Mouse (Mus musculus) heart, embryonic 15.5 days (tissue): ENCODE results near the gene Kif14. TPM values are rescaled to one million over a fixed set of nuclear protein-coding genes. Genes with fewer than 3 reads are reported as not detected.

Experiments
- ATAC-seq: fragments of 200-750 bp; cut with Nextera tagmentation; replicated peaks from 2 replicates; pipeline ENCODE4 v1.8.0; 2017; ENCODE audit warnings: low read depth, moderate TSS enrichment; ENCODE audit not compliant: insufficient number of reproducible peaks, insufficient read depth, low FRiP score
- H3K27ac ChIP-seq: fragments of 300-500 bp; sonication (generic); 2 replicates; pipeline ENCODE4 v1.5.1; 2015; ENCODE audit warnings: mild to moderate bottlenecking, inconsistent platforms
- H3K27me3 ChIP-seq: fragments of 300-500 bp; sonication (generic); 2 replicates; pipeline ENCODE4 v1.6.1; 2015; ENCODE audit warnings: inconsistent platforms
- H3K36me3 ChIP-seq: fragments of 300-500 bp; sonication (generic); 2 replicates; pipeline ENCODE4 v1.6.1; 2015; ENCODE audit warnings: mild to moderate bottlenecking, inconsistent platforms
- H3K4me1 ChIP-seq: fragments of 300-500 bp; sonication (generic); replicated peaks from 2 replicates; pipeline ENCODE4 v1.6.1; 2015; ENCODE audit warnings: inconsistent platforms
- H3K4me2 ChIP-seq: fragments of 300-500 bp; sonication (generic); 2 replicates; pipeline ENCODE4 v1.6.1; 2015; ENCODE audit warnings: inconsistent platforms, mild to moderate bottlenecking, moderate library complexity
- H3K4me3 ChIP-seq: fragments of 300-500 bp; sonication (generic); 2 replicates; pipeline ENCODE4 v1.5.1; 2015; ENCODE audit warnings: mild to moderate bottlenecking, inconsistent platforms
- H3K9ac ChIP-seq: fragments of 300-500 bp; sonication (generic); 2 replicates; pipeline ENCODE4 v1.6.1; 2015; ENCODE audit warnings: mild to moderate bottlenecking, inconsistent platforms
- H3K9me3 ChIP-seq: fragments of 300-500 bp; sonication (generic); replicated peaks from 2 replicates; pipeline ENCODE4 v1.6.1; 2016; ENCODE audit warnings: inconsistent platforms
- WGBS: fragments of 180-500 bp; shearing (Covaris S2); methylation state at CpG from one replicate; pipeline ENCODE4 v1.1.7; 2015; ENCODE audit warnings: mixed read lengths; 5-methylcytosine and 5-hydroxymethylcytosine counted together
- polyA plus RNA-seq: library from polyadenylated mRNA; unstranded; fragments of >200 nt; fragmentation: Nextera tagmentation; extraction: Ambion mirVana; gene quantifications from 2 replicates; pipeline ENCODE4 v1.2.1, GENCODE M21; 2015

Gene Kif14
- 2.8 and 4.1 TPM in 2 replicates for polyA plus RNA-seq

DNA sequence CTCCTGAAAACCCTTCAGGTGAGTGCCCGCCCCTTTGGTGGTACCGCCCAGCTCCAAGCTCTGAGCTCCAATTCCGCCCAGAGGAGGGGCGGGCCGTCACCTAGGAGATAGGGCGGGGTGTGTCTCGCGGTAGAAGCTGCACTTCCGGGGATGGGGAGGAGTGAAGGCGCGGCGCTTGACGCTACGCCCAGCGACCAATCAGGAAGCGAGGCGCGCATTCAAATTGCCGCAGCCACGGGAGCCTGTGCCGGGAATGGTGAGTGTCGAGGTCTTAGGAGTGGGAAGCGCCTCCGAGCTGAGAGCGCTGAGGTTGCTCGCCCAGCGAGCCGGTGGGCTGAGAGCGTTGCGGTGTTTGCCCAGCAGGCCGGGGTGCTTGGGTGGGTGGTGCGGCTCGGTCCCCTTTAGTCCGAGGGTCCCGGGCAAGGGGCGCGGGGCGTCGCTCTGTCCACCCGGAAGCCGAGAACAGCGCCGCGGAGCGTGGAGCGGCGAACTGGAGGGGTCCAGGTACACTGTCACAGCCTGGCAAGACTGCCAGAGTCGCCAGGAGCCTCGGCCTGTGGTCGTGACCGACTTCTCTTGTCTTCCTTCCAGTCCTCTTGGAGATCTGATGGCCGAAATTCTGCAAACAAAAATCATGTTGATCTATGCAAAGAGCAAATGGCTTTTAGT lies at the start of gene Kif14:
Kif14 (plus strand) TSS at position 201 of the 669 bp plus-strand sequence.
- WGBS, result under 1% methylated on average over 52 of the region's 52 CpGs
- H3K9ac ChIP-seq, result peak within 1 kb of the TSS; percentile 69
- H3K4me3 ChIP-seq, result peak within 1 kb of the TSS; percentile 84
- no peaks in the 10 kb centered on the region for H3K9me3 ChIP-seq
- H3K4me1 ChIP-seq, result peaks cover 14% of the 10 kb centered on the region
- peak; percentile 100 for ATAC-seq
- H3K27ac ChIP-seq, result peak within 1 kb of the TSS; percentile 47; the same call in 1 of the 2 replicates
- peaks cover 4% of the 10 kb centered on the region; the same call in 1 of the 2 replicates for H3K36me3 ChIP-seq
- H3K4me2 ChIP-seq, result peak within 1 kb of the TSS; percentile 99
- no peaks in the 10 kb centered on the region for H3K27me3 ChIP-seq

DNA sequence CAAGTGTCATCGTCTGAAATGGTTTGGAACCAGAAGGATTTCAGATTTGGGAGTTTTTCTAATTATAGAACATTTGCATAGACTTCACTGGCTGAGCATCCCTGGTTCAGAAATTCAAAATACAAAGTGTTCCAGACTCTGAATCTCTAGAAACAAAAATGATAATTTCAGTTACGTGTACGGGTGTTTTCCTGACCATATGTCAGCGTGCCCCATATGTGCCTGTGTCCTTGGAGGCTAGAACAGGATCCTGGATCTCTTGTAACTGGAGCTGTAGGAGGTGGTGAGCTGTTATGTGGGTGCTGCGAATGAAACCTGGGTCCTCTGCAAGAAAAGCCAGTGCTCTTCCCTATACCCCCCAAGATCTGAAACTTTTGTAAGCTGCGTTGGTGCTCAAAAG lies 47.8 kb upstream of the Kif14 start:
- Histone ChIP-seq H3K27me3 (no peaks in the 10 kb centered on the region), H3K4me2 (no peak overlapping the region), H3K4me3 (no peak overlapping the region), H3K9me3 (no peaks in the 10 kb centered on the region), H3K4me1 (no peaks in the 10 kb centered on the region), H3K9ac (no peak overlapping the region), H3K36me3 (no peaks in the 10 kb centered on the region), H3K27ac (no peak overlapping the region)
- WGBS, result 90% methylated on average over 6 of the region's 6 CpGs
- no peak for ATAC-seq

DNA sequence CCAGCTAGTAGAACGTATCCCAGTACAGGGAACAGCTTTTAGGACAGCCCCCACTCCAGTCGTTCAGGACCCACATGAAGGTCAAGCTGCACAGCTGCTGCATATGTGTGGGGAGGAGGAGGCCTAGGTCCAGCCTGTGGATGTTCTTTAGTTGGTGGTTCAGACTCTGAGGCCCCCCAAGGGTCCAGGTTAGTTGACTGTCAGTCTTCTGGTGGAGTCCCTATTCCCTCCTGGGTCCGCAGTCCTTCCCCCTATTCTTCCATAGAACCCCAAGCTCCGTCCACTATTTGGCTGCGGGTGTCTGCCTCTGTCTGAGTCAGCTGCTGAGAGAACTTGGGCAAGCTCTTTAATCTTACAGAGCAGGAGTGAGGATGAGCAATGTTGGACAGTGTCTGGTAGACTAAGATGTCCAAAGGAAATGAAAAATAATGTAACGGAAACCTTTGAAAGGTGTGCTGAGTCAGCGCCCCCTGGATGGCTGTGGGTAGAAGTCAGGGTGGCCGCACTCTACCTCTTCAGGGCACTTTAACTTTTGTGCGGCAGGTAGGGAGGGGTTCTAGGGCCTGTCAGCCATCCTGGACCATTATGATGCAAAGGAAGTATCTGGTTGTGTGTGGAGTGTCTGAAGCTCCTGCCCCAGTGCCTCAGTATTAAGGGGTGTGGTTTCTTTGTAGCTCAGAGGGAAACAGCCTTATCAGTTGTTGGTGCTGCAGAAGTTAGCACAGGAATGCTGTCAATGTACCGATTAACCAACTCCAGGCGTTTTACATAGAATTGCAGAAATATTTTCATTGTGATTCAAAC lies 38.8 kb upstream of the Kif14 start:
- H3K36me3 ChIP-seq, result peaks cover 5% of the 10 kb centered on the region; the same call in 1 of the 2 replicates
- 67% methylated on average over 11 of the region's 11 CpGs for WGBS
- H3K4me1 ChIP-seq, result no peaks in the 10 kb centered on the region
- no peak for ATAC-seq
- no peak overlapping the region for H3K4me2 ChIP-seq
- no peak overlapping the region for H3K9ac ChIP-seq
- H3K9me3 ChIP-seq, result no peaks in the 10 kb centered on the region
- no peak overlapping the region for H3K4me3 ChIP-seq
- H3K27me3 ChIP-seq, result no peaks in the 10 kb centered on the region
- H3K27ac ChIP-seq, result no peak overlapping the region

DNA sequence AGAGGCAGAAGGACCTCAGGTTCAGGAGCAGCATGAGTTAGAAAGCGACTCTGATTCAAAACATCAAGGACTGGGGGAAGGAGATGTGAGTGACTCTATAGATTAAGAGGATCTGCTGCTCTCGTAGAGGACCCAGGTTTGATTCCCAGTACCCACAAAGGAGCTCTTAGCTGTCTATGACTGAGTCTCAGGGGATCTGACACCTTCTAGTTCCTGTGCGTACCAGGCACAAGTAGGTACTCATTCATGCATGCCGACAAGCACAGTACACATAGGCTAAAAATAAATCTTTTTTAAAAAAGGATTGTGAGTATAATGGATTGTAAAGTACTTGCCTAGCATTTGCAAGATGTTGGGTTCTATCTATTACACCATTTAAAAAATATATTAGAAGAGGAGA lies 37.2 kb upstream of the Kif14 start:
- WGBS, result 68% methylated on average over 4 of the region's 4 CpGs
- Histone ChIP-seq H3K36me3 (peaks cover 10% of the 10 kb centered on the region; the same call in 1 of the 2 replicates), H3K4me3 (no peak overlapping the region), H3K9ac (no peak overlapping the region), H3K4me1 (no peaks in the 10 kb centered on the region), H3K27ac (no peak overlapping the region), H3K4me2 (no peak overlapping the region), H3K27me3 (no peaks in the 10 kb centered on the region), H3K9me3 (no peaks in the 10 kb centered on the region)
- ATAC-seq, result no peak

DNA sequence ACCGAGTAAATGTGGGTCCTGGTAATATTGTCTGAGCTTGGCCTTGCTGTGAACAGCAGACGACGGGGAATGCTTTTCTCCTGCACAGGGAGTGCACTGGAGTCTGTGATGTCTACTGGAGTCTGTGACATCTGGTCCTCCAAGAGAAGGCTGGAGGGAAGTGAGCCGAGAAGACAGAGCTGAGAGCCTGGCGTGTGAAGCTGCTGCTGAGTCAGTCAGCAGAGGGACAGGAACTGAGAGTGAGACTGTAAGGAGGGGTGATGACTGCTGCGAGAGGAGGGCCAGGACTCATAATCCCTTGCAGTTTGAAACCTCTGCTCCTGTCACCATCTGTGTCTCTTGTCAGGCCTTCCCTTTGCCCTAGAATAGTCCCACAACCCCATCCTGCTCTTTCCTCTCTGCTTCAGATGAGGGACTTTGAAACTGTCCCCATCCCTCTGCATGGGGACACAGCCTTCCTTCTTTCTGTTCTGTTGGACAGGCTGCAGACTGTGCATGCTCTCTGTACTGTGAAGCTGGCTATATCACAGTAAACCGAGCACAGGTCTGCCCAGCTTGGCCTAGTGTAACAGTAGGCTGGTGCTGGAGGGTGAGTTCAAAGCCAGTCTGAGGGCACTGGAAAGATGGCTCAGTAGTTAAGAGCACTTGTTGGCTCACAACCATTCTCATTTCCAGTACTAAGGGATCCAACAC lies 35.9 kb upstream of the Kif14 start:
- no peak overlapping the region for H3K27ac ChIP-seq
- no peaks in the 10 kb centered on the region for H3K4me1 ChIP-seq
- H3K9me3 ChIP-seq, result no peaks in the 10 kb centered on the region
- WGBS, result 64% methylated on average over 7 of the region's 7 CpGs
- no peak overlapping the region for H3K4me3 ChIP-seq
- no peak overlapping the region for H3K9ac ChIP-seq
- no peak for ATAC-seq
- H3K27me3 ChIP-seq, result no peaks in the 10 kb centered on the region
- H3K36me3 ChIP-seq, result peaks cover 12% of the 10 kb centered on the region
- H3K4me2 ChIP-seq, result no peak overlapping the region

DNA sequence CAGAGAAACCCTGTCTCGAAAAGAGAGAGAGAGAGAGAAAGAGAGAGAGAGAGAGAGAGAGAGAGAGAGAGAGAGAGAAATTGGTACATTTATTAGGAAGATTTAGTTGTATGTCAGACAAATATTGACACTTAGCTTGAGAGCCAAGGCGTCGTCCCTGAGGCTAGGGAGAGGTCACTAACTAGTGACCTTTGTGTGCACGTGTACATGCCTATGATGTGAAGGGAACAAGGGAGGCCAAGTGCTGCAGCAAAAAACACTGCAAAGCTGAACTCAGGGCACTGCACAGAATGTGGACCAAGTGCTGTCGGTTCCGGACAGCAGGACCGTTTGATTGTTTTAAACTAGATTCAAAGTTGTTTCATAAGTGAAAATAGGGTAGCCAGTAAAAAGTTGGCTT lies 25.4 kb upstream of the Kif14 start:
- Histone ChIP-seq H3K4me3 (no peak overlapping the region), H3K4me1 (no peaks in the 10 kb centered on the region), H3K9ac (no peak overlapping the region), H3K27ac (no peak overlapping the region), H3K27me3 (no peaks in the 10 kb centered on the region), H3K9me3 (no peaks in the 10 kb centered on the region), H3K36me3 (no peaks in the 10 kb centered on the region), H3K4me2 (no peak overlapping the region)
- ATAC-seq, result no peak
- 79% methylated on average over 7 of the region's 7 CpGs for WGBS

DNA sequence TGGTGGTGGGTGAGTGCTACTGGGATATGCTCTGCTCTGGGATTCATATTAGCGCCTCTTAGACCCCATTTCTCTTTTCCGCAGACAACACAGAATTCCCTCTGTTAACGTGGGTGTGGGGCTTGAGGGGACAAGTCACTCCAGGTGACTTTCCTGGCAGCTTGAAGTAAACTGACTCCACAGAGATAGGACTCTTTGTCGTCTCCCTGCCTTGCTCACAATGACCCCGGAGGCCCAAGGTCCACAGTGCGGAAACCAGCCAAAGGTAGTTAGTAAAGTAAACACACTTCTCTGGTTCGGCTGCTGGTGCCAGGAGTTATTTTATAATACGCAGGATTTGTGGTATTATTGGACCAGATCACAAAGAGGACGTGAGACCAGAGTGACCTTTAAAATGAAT lies 23.3 kb upstream of the Kif14 start:
- WGBS, result 68% methylated on average over 9 of the region's 9 CpGs
- Histone ChIP-seq H3K27me3 (no peaks in the 10 kb centered on the region), H3K9ac (no peak overlapping the region), H3K4me1 (no peaks in the 10 kb centered on the region), H3K27ac (no peak overlapping the region), H3K9me3 (no peaks in the 10 kb centered on the region), H3K4me3 (no peak overlapping the region), H3K36me3 (no peaks in the 10 kb centered on the region), H3K4me2 (no peak overlapping the region)
- ATAC-seq, result no peak

DNA sequence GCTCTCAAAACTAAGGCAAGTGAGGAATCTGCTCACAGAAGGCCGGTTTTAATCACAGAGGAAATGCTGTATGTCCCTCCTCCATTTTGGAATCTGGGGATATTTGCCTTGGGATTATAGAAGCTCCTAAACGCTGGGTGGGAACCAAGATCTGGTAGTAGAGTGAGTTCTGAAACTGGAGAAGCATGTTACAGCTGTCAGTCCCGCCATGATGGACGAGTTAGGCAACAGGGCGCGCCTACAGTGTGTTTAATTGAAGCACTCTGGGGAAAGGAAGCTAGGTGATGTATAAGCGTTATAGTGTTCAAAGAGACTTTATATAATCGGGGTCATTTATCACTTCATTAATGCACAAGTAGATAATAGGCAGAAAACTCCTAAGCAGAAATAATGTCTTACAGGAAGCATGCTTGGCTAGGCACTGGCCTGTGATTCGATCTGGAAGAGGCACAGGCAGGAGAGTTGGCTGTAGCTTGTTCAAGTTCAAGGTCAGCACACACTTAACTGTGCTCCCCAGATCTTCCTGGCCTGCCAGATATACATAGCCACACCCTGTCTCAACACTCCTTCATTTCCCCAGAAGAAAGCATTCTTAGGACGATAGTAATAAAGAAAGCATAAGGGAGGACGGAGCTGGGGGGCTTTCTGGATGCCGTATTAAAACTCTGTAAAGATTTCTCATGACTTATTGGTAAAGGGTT lies 21.4 kb upstream of the Kif14 start:
- Histone ChIP-seq H3K9me3 (no peaks in the 10 kb centered on the region), H3K27me3 (no peaks in the 10 kb centered on the region), H3K36me3 (no peaks in the 10 kb centered on the region), H3K4me1 (no peaks in the 10 kb centered on the region), H3K4me2 (no peak overlapping the region), H3K9ac (no peak overlapping the region), H3K4me3 (no peak overlapping the region), H3K27ac (no peak overlapping the region)
- WGBS, result 74% methylated on average over 12 of the region's 12 CpGs
- ATAC-seq, result no peak

DNA sequence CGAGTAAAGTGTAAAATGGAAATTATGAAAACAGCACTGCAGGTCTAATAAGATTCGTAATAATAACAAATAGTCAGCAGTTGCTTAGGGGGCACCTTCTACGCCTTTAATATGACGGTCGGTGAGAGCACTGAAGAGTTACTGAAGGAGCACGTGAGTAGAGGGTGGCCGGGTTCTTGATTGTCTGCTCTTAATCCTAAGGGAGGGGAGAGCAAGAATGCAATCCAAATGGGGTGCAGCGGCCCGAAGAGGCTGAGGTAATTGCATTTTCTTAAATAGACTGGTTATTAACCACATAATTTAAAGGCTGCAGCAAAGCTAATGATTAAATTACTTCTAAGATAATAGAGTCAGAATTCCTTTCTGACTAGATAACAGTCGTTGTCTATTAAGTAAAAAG lies 19.2 kb upstream of the Kif14 start:
- Histone ChIP-seq H3K27ac (no peak overlapping the region), H3K27me3 (no peaks in the 10 kb centered on the region), H3K4me2 (no peak overlapping the region), H3K4me1 (no peaks in the 10 kb centered on the region), H3K9ac (no peak overlapping the region), H3K4me3 (no peak overlapping the region), H3K36me3 (no peaks in the 10 kb centered on the region), H3K9me3 (no peaks in the 10 kb centered on the region)
- WGBS, result 75% methylated on average over 10 of the region's 10 CpGs
- ATAC-seq, result no peak

DNA sequence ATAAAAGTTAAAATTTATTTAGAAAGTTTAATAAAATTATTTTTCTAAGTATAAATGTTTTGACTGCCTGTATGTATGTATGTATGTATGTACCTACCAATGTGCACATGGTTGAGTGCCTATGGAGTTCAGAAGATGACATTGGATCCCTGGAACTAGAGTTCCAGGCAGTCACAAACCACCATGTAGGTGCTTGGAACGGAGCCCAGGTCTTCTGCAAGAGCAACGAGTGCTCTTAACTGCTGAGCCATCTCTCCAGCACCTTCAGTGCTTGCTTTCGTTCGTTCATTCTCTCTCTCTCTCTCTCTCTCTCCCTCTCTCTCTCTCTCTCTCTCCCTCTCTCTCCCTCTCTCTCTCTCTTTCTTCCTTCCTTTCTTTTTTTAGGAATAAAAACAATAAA lies 18.8 kb upstream of the Kif14 start:
- H3K27me3 ChIP-seq, result no peaks in the 10 kb centered on the region
- H3K4me1 ChIP-seq, result no peaks in the 10 kb centered on the region
- ATAC-seq, result no peak
- no peaks in the 10 kb centered on the region for H3K36me3 ChIP-seq
- H3K4me2 ChIP-seq, result no peak overlapping the region
- no peak overlapping the region for H3K27ac ChIP-seq
- WGBS, result 66% methylated on average over 4 of the region's 4 CpGs
- H3K9ac ChIP-seq, result no peak overlapping the region
- no peak overlapping the region for H3K4me3 ChIP-seq
- H3K9me3 ChIP-seq, result no peaks in the 10 kb centered on the region

DNA sequence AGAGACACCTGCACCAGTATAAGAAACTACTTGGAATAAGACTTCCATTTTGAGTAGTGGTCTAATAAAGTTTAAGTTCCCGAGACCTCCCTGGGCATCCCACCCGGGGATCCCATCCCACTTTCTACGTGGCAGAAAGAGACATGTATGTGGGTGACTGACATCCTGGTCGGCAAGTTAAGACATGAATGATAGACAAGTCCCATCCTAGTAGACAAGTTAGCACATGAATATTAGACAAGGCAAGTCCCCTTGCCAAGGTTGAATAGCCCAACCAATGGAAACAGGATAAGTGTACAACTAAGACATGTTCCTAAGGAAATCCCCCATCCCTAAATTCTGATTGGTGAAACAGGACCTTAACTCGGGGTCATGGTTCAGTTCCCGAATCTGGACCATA lies 16.6 kb upstream of the Kif14 start:
- Histone ChIP-seq H3K36me3 (no peaks in the 10 kb centered on the region), H3K9me3 (no peaks in the 10 kb centered on the region), H3K4me1 (no peaks in the 10 kb centered on the region), H3K4me3 (no peak overlapping the region), H3K4me2 (no peak overlapping the region), H3K27me3 (no peaks in the 10 kb centered on the region), H3K27ac (no peak overlapping the region), H3K9ac (no peak overlapping the region)
- no peak for ATAC-seq
- 82% methylated on average over 6 of the region's 6 CpGs for WGBS
